Mouse (Mus musculus): ENCODE data around the gene Gpr179.

Gene Gpr179

GRCm38 (mm10) chr11:97285852-97286775 lies 65.8 kb downstream of the Gpr179 start:
- DNase-seq, result no peak

- DNase-seq, result no peak
Measured at GRCm38 (mm10) chr11:97284854-97285253, 67.0 kb downstream of the Gpr179 start.

GRCm38 (mm10) chr11:97282179-97282578 lies 69.7 kb downstream of the Gpr179 start:
- no peak for DNase-seq

Measured in cerebellum, postnatal 14 days (tissue).